Mouse (Mus musculus): ENCODE data around the gene Ppp1r32. TPM values are rescaled to one million over a fixed set of nuclear protein-coding genes. Genes with fewer than 3 reads are reported as not detected.

The Ppp1r32 gene
- polyA plus RNA-seq, 1 experiment from 2014 or later: 0.19 TPM

Other genes starting within 250 kb of the Ppp1r32 start
- gene Myrf, start 242.2 kb downstream of the Ppp1r32 start, polyA plus RNA-seq (2015; fragmentation: Nextera tagmentation; extraction: Ambion mirVana): 17.5 and 17.8 TPM in 2 replicates
- gene Dagla, start 178.1 kb downstream of the Ppp1r32 start, polyA plus RNA-seq (2015; fragmentation: Nextera tagmentation; extraction: Ambion mirVana): 3.3 and 3.7 TPM in 2 replicates
- 2.6 and 3.3 TPM in 2 replicates for gene Syt7, start 93.8 kb downstream of the Ppp1r32 start, polyA plus RNA-seq (2015; fragmentation: Nextera tagmentation; extraction: Ambion mirVana)
- gene Lrrc10b, start 25.5 kb downstream of the Ppp1r32 start, polyA plus RNA-seq (2015; fragmentation: Nextera tagmentation; extraction: Ambion mirVana): 0.57 and 0.91 TPM in 2 replicates
- 30.8 and 37.7 TPM in 2 replicates for gene Cpsf7, start 42.3 kb upstream of the Ppp1r32 start, polyA plus RNA-seq (2015; fragmentation: Nextera tagmentation; extraction: Ambion mirVana)
- gene Sdhaf2, start 43.2 kb upstream of the Ppp1r32 start, polyA plus RNA-seq (2015; fragmentation: Nextera tagmentation; extraction: Ambion mirVana): 52.4 and 55.3 TPM in 2 replicates
- gene Tmem216, start 73.3 kb upstream of the Ppp1r32 start, polyA plus RNA-seq (2015; fragmentation: Nextera tagmentation; extraction: Ambion mirVana): 36.0 and 36.6 TPM in 2 replicates
- 18.9 and 19.6 TPM in 2 replicates for gene Cyb561a3, start 94.2 kb upstream of the Ppp1r32 start, polyA plus RNA-seq (2015; fragmentation: Nextera tagmentation; extraction: Ambion mirVana)
- 28.4 and 29.4 TPM in 2 replicates for gene Tmem138, start 94.4 kb upstream of the Ppp1r32 start, polyA plus RNA-seq (2015; fragmentation: Nextera tagmentation; extraction: Ambion mirVana)
- gene Ddb1, start 122.4 kb upstream of the Ppp1r32 start, polyA plus RNA-seq (2015; fragmentation: Nextera tagmentation; extraction: Ambion mirVana): 301 and 305 TPM in 2 replicates
- gene Tkfc, start 122.7 kb upstream of the Ppp1r32 start, polyA plus RNA-seq (2015; fragmentation: Nextera tagmentation; extraction: Ambion mirVana): 20.3 and 21.8 TPM in 2 replicates
- 2.3 and 3.2 TPM in 2 replicates for gene Vwce, start 151.3 kb upstream of the Ppp1r32 start, polyA plus RNA-seq (2015; fragmentation: Nextera tagmentation; extraction: Ambion mirVana)
- gene Pga5, start 195.1 kb upstream of the Ppp1r32 start, polyA plus RNA-seq (2015; fragmentation: Nextera tagmentation; extraction: Ambion mirVana): 28.0 and 59.2 TPM in 2 replicates
- 34.0 and 40.2 TPM in 2 replicates for gene Vps37c, start 205.8 kb upstream of the Ppp1r32 start, polyA plus RNA-seq (2015; fragmentation: Nextera tagmentation; extraction: Ambion mirVana)

Data from stomach, embryonic 15.5 days (tissue).